In the genomic region with DNA sequence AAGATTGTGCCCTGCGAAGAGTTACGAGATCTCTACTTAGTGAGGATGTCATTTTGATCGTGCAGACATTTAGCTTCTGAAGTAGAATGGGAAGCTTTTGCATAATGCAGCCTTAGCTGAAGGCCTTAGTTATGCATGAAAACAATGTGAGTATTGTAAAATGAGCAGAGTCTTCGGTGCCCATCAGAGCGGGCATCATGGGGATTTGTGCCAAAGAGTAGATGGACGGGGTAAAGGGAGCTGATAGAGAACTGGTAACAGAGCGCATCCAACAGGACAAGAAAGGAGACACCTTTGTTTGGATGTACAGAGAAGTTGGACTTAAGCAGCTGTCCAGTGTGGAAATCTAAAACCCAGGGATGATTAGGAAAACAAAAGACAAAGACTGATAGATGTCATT, we compare ENCODE assay signal across 20 mouse cellular contexts.
A peak's percentile ranks its signal among the peaks of the same experiment; 100 is the strongest.
DNase-seq lines count a peak whose midpoint lies in the region; ATAC-seq lines count a peak whose summit lies in the region.
"Had no signal": no experiment of that assay in that cellular context is flagged by ENCODE, and none has a peak within 500 bp of the region (broad histone marks: within the 10 kb centered on the region; RNA-seq: fewer than 3 reads in every experiment).

No protein-coding gene starts in this region.

- ATAC-seq in frontal cortex, adult (ENCODE audit: low TSS enrichment) = peak; percentile 27; the same call in 1 of the 2 replicates
- ATAC-seq: forebrain, embryonic 15.5 days; lung, postnatal 0 days had no signal

- DNase-seq in frontal cortex, postnatal 14 days (ENCODE audit: low spot score in 2 of 2) = no peak
- DNase-seq in layer of hippocampus, adult 9-11 months = peak; percentile 69
- DNase-seq in layer of hippocampus, postnatal 14 days (ENCODE audit: low spot score in 2 of 2) = no peak
- DNase-seq in right cerebral cortex, adult 18-20 months = peak; percentile 17
- no peak for DNase-seq in right cerebral cortex, postnatal 36 days (ENCODE audit: low spot score in 2 of 2)
- DNase-seq in telencephalon, adult 2 months (ENCODE audit: low read depth, low spot score) = peak; percentile 38
- DNase-seq in embryo, embryonic 11 days = no peak
- DNase-seq: adrenal gland, postnatal 10 days; B cell, adult 2 months; cerebellum, postnatal 14 days; gastrocnemius, postnatal 25 days; heart, adult 18-20 months; heart, postnatal 10 days; kidney, adult 11 months; kidney, postnatal 4 days; right cerebral cortex, postnatal 14 days; spleen, adult 18-20 months had no signal

Comparison
In these comparisons a context has a peak if more than half of its experiments do, and no peak if none do; other contexts are left out.
1. DNase-seq: peak in layer of hippocampus, adult 9-11 months (single experiment), right cerebral cortex, adult 18-20 months (single experiment) and telencephalon, adult 2 months (single experiment); none in frontal cortex, postnatal 14 days (0 of 2), layer of hippocampus, postnatal 14 days (0 of 2), right cerebral cortex, postnatal 36 days (0 of 2) and embryo, embryonic 11 days (single experiment).